Mouse (Mus musculus) MEL (cell line): Measurements from ENCODE around the gene Fermt1.

Experiments
- CTCF ChIP-seq, 3 experiments: IDR thresholded peaks in 2 of 3; conservative IDR thresholded peaks in 1 of 3; 2 replicates each; pipeline ENCODE4 v1.5.1; 2011 to 2012; ENCODE audit warnings: low read length in 3 of 3, low read depth in 2 of 3, mild to moderate bottlenecking in 2 of 3, improper control_type of control experiment in 1 of 3, inconsistent platforms in 1 of 3, mixed read lengths in 1 of 3, moderate library complexity in 1 of 3; ENCODE audit not compliant: control insufficient read depth in 1 of 3, insufficient read depth in 1 of 3, poor library complexity in 1 of 3, severe bottlenecking in 1 of 3
- E2F4 ChIP-seq: IDR thresholded peaks from 2 replicates; pipeline ENCODE4 v1.6.1; 2011; ENCODE audit warnings: low read depth, low read length, improper control_type of control experiment, borderline replicate concordance
- EP300 ChIP-seq, 2 experiments: IDR thresholded peaks; 2 replicates each; pipeline ENCODE4 v1.6.1; 2011; ENCODE audit warnings: improper control_type of control experiment in 2 of 2, low read length in 2 of 2, low read depth in 1 of 2, mild to moderate bottlenecking in 1 of 2
- ETS1 ChIP-seq: IDR thresholded peaks from 2 replicates; pipeline ENCODE4 v1.6.1; 2012; ENCODE audit warnings: low read depth, mild to moderate bottlenecking, inconsistent platforms, low read length, improper control_type of control experiment, moderate library complexity
- GABPA ChIP-seq: IDR thresholded peaks from 2 replicates; pipeline ENCODE4 v1.6.1; 2012; ENCODE audit warnings: low read depth, mild to moderate bottlenecking, inconsistent platforms, low read length, improper control_type of control experiment, moderate library complexity
- JUND ChIP-seq: IDR thresholded peaks from 2 replicates; pipeline ENCODE4 v1.6.1; 2011; ENCODE audit warnings: low read depth, mild to moderate bottlenecking, improper control_type of control experiment, low read length
- POLR2A ChIP-seq, 2 experiments: IDR thresholded peaks; 2 replicates each; pipeline ENCODE4 v1.6.1; 2011 to 2012; ENCODE audit warnings: low read length in 2 of 2, mild to moderate bottlenecking in 2 of 2, control low read depth in 1 of 2, improper control_type of control experiment in 1 of 2, low read depth in 1 of 2, moderate library complexity in 1 of 2; ENCODE audit not compliant: control insufficient read depth in 1 of 2, insufficient read depth in 1 of 2, poor library complexity in 1 of 2
- RAD21 ChIP-seq: IDR thresholded peaks from 2 replicates; pipeline ENCODE4 v1.6.1; 2011; ENCODE audit warnings: mild to moderate bottlenecking, low read depth, low read length, improper control_type of control experiment
- ZMIZ1 ChIP-seq: IDR thresholded peaks from 2 replicates; pipeline ENCODE4 v1.6.1; 2012; ENCODE audit warnings: low read depth, mild to moderate bottlenecking, inconsistent platforms, low read length, improper control_type of control experiment, moderate library complexity
- ZNF384 ChIP-seq: IDR thresholded peaks from 2 replicates; pipeline ENCODE4 v1.6.1; 2012; ENCODE audit warnings: low read depth, mild to moderate bottlenecking, inconsistent platforms, low read length, improper control_type of control experiment

- TF ChIP-seq GABPA (no peak), CTCF (IDR thresholded peaks at IDR 0.05 in 2 of 3, conservative IDR thresholded peaks at IDR 0.05 in 1 of 3; ENCODE audit: control insufficient read depth in 1 of 3, insufficient read depth in 1 of 3, low read depth in 2 of 3, low read length in 3 of 3, poor library complexity in 1 of 3, severe bottlenecking in 1 of 3) (no peak), ZMIZ1 (no peak), EP300 (IDR thresholded peaks at IDR 0.05; ENCODE audit: low read depth in 1 of 2, low read length in 2 of 2) (no peak), JUND (no peak), E2F4 (no peak), ZNF384 (no peak), ETS1 (no peak), RAD21 (no peak), POLR2A (IDR thresholded peaks at IDR 0.05; ENCODE audit: control insufficient read depth in 1 of 2, insufficient read depth in 1 of 2, low read depth in 1 of 2, low read length in 2 of 2, poor library complexity in 1 of 2) (no peak)
Measured at GRCm38 (mm10) chr2:132863325-132863724, 82.4 kb downstream of the Fermt1 start.
